Mouse (Mus musculus): Measurements from ENCODE around the gene Pum2.

GRCm38 (mm10) chr12:8753654-8754053, 79.7 kb downstream of the Pum2 start:
- no peak for TF ChIP-seq CTCF (conservative IDR thresholded peaks at IDR 0.05; ENCODE audit: low read length)
- no peak for TF ChIP-seq POU5F1 (IDR thresholded peaks at IDR 0.05; ENCODE audit: borderline replicate concordance, low read length)
